Mouse (Mus musculus): ENCODE results near the gene Olfr1390. TPM values are rescaled to one million over a fixed set of nuclear protein-coding genes. Genes with fewer than 3 reads are reported as not detected.
"Not testable (repeated sequence)": the region's sequence is repeated elsewhere in the genome, so short reads cannot be mapped to it uniquely, and the experiment has no call there.

The Olfr1390 gene
- total RNA-seq (2015; ENCODE audit: low replicate concordance) (not detected in 2 replicates), total RNA-seq (2017; ENCODE audit: low replicate concordance) (0.09 TPM in 1 of 2 replicates, not detected in the other)

- ATAC-seq (replicated peaks; ENCODE audit: low FRiP score, poor library complexity, severe bottlenecking): no peak
Measured at GRCm38 (mm10) chr11:49334888-49335287, at the start of gene Olfr1390. TSS of gene Olfr1390 (plus strand) at chr11:49335188.

- ATAC-seq (replicated peaks; ENCODE audit: low FRiP score, poor library complexity, severe bottlenecking): no peak
Measured at GRCm38 (mm10) chr11:49287251-49287650, 47.7 kb upstream of the Olfr1390 start.

GRCm38 (mm10) chr11:49292777-49293176 is 42.2 kb upstream of the Olfr1390 start:
- ATAC-seq (replicated peaks; ENCODE audit: low FRiP score, poor library complexity, severe bottlenecking): no peak

DNA sequence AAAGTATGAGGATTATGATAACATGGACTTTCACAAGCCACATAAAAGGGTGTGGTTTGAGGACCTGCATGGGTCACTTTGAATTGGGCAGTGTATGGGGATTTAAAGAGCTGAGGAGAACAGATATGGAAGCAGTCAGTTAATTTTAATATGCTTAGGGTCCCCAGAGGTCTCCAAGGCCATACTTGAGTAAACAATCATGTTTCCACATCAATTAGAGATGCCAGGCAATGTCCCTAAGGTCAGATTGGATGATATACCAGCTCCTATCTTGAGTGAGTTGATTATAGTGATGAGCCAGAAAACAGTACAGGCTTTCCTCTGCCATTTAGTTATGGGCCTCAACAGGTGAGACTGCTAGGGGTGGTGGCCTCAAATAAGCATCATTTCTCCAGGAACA is 30.5 kb upstream of the Olfr1390 start, which contains the start of gene Olfr10:
Gene Olfr10, plus strand, starts transcription at position 301 of the 400 bp plus-strand sequence.
- no peak for ATAC-seq (replicated peaks; ENCODE audit: low FRiP score, poor library complexity, severe bottlenecking)

DNA sequence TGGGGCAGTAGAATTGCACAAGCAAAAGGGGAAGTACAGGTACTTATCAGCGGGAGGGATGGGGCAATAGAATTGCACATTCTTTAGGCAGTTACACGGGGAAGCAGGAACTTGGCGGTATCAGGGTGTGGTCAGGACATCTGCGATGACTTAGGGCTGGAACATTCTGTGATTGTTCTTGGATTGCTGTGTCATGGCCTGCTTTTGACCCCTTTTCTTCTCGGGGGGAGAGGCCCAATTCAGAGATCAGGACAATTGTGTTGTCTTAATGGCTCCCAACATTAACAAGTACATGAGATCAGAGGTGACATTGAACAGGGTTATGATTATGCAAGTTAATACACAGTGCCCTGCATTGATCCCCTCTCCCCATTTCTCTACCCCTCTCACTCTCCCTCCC is 26.4 kb upstream of the Olfr1390 start:
- not testable (repeated sequence) for ATAC-seq (replicated peaks; ENCODE audit: low FRiP score, poor library complexity, severe bottlenecking)

DNA sequence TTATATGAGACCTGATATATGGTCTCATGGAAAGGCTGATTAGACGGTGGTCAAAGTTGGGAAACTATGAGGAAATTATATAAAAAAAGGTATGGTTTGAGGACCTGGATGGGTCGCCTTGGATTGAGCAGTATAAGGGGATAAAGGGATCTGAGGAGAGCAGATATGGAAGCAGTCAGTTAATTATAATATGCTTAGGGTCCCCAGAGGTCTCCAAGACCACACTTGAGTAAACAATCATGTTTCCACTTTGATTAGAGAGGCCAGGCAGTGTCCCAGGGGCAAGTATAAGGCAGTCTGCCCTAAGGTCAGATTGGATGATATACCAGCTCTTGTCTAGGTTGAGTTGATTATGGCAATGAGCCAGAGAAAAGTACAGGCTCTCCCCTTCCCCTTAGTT is 12.5 kb upstream of the Olfr1390 start, which contains the start of gene Olfr1391:
Gene Olfr1391, plus strand, starts transcription at position 301 of the 400 bp plus-strand sequence.
- no peak for ATAC-seq (replicated peaks; ENCODE audit: low FRiP score, poor library complexity, severe bottlenecking)

- no peak for ATAC-seq (replicated peaks; ENCODE audit: low FRiP score, poor library complexity, severe bottlenecking)
Measured at GRCm38 (mm10) chr11:49326726-49327125, 8.3 kb upstream of the Olfr1390 start.

GRCm38 (mm10) chr11:49329686-49330085 is 5.3 kb upstream of the Olfr1390 start:
- ATAC-seq (replicated peaks; ENCODE audit: low FRiP score, poor library complexity, severe bottlenecking): no peak

DNA sequence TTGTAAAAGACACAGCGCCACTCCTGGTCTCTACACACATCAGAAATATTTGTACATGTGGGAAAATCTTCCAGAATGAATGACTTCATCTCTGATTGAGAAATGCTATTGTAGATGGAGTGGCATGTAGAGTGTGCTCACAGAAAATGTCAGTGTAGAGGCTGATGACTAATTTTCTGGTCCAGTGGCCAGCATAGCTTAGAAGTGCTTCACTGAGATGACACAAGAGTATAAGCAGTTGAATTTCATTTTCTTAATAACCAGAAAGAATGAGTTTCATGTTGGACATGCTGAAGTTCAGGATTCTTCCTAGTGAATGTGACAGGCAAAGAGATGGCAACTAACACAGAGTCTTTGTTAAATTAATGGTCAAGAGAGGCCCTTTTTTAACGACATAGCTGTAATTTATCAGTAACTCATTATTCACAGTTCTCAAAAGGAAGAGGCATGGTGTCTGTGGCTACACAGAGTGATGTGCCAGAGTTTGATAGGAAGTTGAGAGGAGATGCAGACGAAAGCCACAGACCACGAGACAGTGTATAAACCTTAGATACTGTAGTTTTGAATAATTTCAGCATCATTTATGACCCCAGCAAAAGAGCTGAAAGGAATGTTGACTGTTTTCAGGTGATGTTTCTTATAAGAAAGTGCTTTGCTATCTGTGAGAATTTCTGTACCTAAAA is 2.3 kb downstream of the Olfr1390 start:
- no peak for ATAC-seq (replicated peaks; ENCODE audit: low FRiP score, poor library complexity, severe bottlenecking)

GRCm38 (mm10) chr11:49383133-49383532 is 48.1 kb downstream of the Olfr1390 start:
- no peak for ATAC-seq (replicated peaks; ENCODE audit: low FRiP score, poor library complexity, severe bottlenecking)

DNA sequence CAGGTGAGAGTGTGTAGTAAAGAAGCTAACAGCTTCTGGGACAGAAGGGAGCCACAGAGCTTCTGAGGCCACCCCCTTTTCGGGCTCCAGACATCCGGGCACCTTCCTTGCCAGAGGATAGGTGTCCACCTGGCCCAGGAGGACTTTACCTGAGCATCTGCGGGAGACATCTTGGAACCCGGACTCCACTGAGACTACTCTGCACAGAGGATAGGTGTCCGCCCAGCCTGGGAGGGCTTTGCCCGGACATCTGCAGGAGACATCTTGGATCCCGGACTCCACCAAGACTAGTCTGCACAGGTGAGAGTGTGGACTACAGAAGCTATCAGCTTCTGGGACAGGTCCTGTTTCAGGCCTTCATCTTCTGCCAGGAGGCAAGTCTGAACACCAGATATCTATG is 51.1 kb downstream of the Olfr1390 start:
- ATAC-seq (replicated peaks; ENCODE audit: low FRiP score, poor library complexity, severe bottlenecking): not testable (repeated sequence)

Other genes with a start within 250 kb of the Olfr1390 start
- not detected in 2 replicates for gene Olfr1396, start 220.3 kb upstream of the Olfr1390 start, total RNA-seq (2015; ENCODE audit: low replicate concordance)
- not detected in 2 replicates for gene Olfr1396, start 220.3 kb upstream of the Olfr1390 start, total RNA-seq (2017; ENCODE audit: low replicate concordance)
- gene Olfr1395, start 192.9 kb upstream of the Olfr1390 start, total RNA-seq (2015; ENCODE audit: low replicate concordance): not detected in 2 replicates
- gene Olfr1395, start 192.9 kb upstream of the Olfr1390 start, total RNA-seq (2017; ENCODE audit: low replicate concordance): not detected in 2 replicates
- not detected in 2 replicates for gene Olfr1394, start 180.8 kb upstream of the Olfr1390 start, total RNA-seq (2015; ENCODE audit: low replicate concordance)
- not detected in 2 replicates for gene Olfr1394, start 180.8 kb upstream of the Olfr1390 start, total RNA-seq (2017; ENCODE audit: low replicate concordance)
- gene Btnl9, start 148.0 kb upstream of the Olfr1390 start, total RNA-seq (2015; ENCODE audit: low replicate concordance): 0.84 and 2.3 TPM in 2 replicates
- 3.1 and 5.7 TPM in 2 replicates for gene Btnl9, start 148.0 kb upstream of the Olfr1390 start, total RNA-seq (2017; ENCODE audit: low replicate concordance)
- gene Zfp62, start 131.9 kb upstream of the Olfr1390 start, total RNA-seq (2015; ENCODE audit: low replicate concordance): 18.6 and 25.4 TPM in 2 replicates
- 14.8 and 28.9 TPM in 2 replicates for gene Zfp62, start 131.9 kb upstream of the Olfr1390 start, total RNA-seq (2017; ENCODE audit: low replicate concordance)
- 9.0 and 10.2 TPM in 2 replicates for gene Mgat1, start 91.0 kb upstream of the Olfr1390 start, total RNA-seq (2015; ENCODE audit: low replicate concordance)
- 11.4 and 17.0 TPM in 2 replicates for gene Mgat1, start 91.0 kb upstream of the Olfr1390 start, total RNA-seq (2017; ENCODE audit: low replicate concordance)
- not detected in 2 replicates for gene Olfr1393, start 56.9 kb upstream of the Olfr1390 start, total RNA-seq (2015; ENCODE audit: low replicate concordance)
- gene Olfr1393, start 56.9 kb upstream of the Olfr1390 start, total RNA-seq (2017; ENCODE audit: low replicate concordance): not detected in 2 replicates
- not detected in 2 replicates for gene Olfr1392, start 49.9 kb upstream of the Olfr1390 start, total RNA-seq (2015; ENCODE audit: low replicate concordance)
- not detected in 2 replicates for gene Olfr1392, start 49.9 kb upstream of the Olfr1390 start, total RNA-seq (2017; ENCODE audit: low replicate concordance)
- not detected in 2 replicates for gene Olfr10, start 30.4 kb upstream of the Olfr1390 start, total RNA-seq (2015; ENCODE audit: low replicate concordance)
- gene Olfr10, start 30.4 kb upstream of the Olfr1390 start, total RNA-seq (2017; ENCODE audit: low replicate concordance): not detected in 2 replicates
- gene Olfr1391, start 12.4 kb upstream of the Olfr1390 start, total RNA-seq (2015; ENCODE audit: low replicate concordance): not detected in 2 replicates
- 0.34 TPM in 1 of 2 replicates, not detected in the other for gene Olfr1391, start 12.4 kb upstream of the Olfr1390 start, total RNA-seq (2017; ENCODE audit: low replicate concordance)
- not detected in 2 replicates for gene Olfr1389, start 87.9 kb downstream of the Olfr1390 start, total RNA-seq (2015; ENCODE audit: low replicate concordance)
- gene Olfr1389, start 87.9 kb downstream of the Olfr1390 start, total RNA-seq (2017; ENCODE audit: low replicate concordance): not detected in 2 replicates
- 0.21 and 2.1 TPM in 2 replicates for gene Olfr1388, start 101.4 kb downstream of the Olfr1390 start, total RNA-seq (2015; ENCODE audit: low replicate concordance)
- gene Olfr1388, start 101.4 kb downstream of the Olfr1390 start, total RNA-seq (2017; ENCODE audit: low replicate concordance): 5.9 and 6.3 TPM in 2 replicates
- not detected in 2 replicates for gene Olfr1387, start 120.2 kb downstream of the Olfr1390 start, total RNA-seq (2015; ENCODE audit: low replicate concordance)
- gene Olfr1387, start 120.2 kb downstream of the Olfr1390 start, total RNA-seq (2017; ENCODE audit: low replicate concordance): not detected in 2 replicates
- gene Olfr1386, start 129.9 kb downstream of the Olfr1390 start, total RNA-seq (2015; ENCODE audit: low replicate concordance): not detected in 2 replicates
- gene Olfr1386, start 129.9 kb downstream of the Olfr1390 start, total RNA-seq (2017; ENCODE audit: low replicate concordance): not detected in 2 replicates
- gene Olfr1385, start 153.9 kb downstream of the Olfr1390 start, total RNA-seq (2015; ENCODE audit: low replicate concordance): not detected in 2 replicates
- not detected in 2 replicates for gene Olfr1385, start 153.9 kb downstream of the Olfr1390 start, total RNA-seq (2017; ENCODE audit: low replicate concordance)
- gene Olfr1384, start 171.5 kb downstream of the Olfr1390 start, total RNA-seq (2015; ENCODE audit: low replicate concordance): not detected in 2 replicates
- not detected in 2 replicates for gene Olfr1384, start 171.5 kb downstream of the Olfr1390 start, total RNA-seq (2017; ENCODE audit: low replicate concordance)
- not detected in 2 replicates for gene Olfr1383, start 184.5 kb downstream of the Olfr1390 start, total RNA-seq (2015; ENCODE audit: low replicate concordance)
- not detected in 2 replicates for gene Olfr1383, start 184.5 kb downstream of the Olfr1390 start, total RNA-seq (2017; ENCODE audit: low replicate concordance)
- not detected in 2 replicates for gene Olfr1382, start 193.1 kb downstream of the Olfr1390 start, total RNA-seq (2015; ENCODE audit: low replicate concordance)
- gene Olfr1382, start 193.1 kb downstream of the Olfr1390 start, total RNA-seq (2017; ENCODE audit: low replicate concordance): not detected in 2 replicates
- gene Olfr1381, start 208.3 kb downstream of the Olfr1390 start, total RNA-seq (2015; ENCODE audit: low replicate concordance): not detected in 2 replicates
- gene Olfr1381, start 208.3 kb downstream of the Olfr1390 start, total RNA-seq (2017; ENCODE audit: low replicate concordance): not detected in 2 replicates
- gene Olfr1380, start 221.7 kb downstream of the Olfr1390 start, total RNA-seq (2015; ENCODE audit: low replicate concordance): not detected in 2 replicates
- gene Olfr1380, start 221.7 kb downstream of the Olfr1390 start, total RNA-seq (2017; ENCODE audit: low replicate concordance): not detected in 2 replicates